Mouse (Mus musculus) spleen, postnatal 36 days (tissue): ENCODE results near the gene Pipox.

Source experiments
- DNase-seq, 2 experiments: peaks; one replicate each; pipeline ENCODE4 v3.0.0; 2022; ENCODE audit warnings: low spot score in 2 of 2, mixed read lengths in 1 of 2

Pipox gene

DNA sequence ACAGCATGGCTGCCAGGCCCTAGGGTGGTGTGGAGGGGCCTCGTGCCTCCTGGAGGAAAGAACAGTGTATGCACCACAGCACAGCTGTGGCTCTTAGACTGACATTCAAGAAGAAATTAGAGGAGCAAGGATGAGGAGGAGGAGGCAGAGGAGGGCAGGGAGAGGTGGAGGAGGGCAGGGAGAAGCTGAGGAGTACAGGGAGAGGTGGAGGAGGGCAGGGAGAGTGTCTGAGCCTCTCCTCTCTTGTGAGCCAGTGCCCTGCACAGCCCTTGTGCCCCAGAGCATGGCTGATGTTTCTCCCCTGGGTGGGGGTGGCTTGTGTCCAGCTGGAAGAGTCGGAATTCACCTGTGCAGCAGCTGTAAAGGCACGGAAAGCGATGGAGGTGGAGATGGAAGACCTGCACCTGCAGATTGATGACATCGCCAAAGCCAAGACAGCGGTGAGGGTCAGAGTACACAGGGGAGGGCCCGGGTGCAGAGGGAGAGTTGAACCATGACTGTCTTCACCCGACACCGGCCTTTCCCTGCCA lies 46.2 kb downstream of the Pipox start:
- no peak for DNase-seq

DNA sequence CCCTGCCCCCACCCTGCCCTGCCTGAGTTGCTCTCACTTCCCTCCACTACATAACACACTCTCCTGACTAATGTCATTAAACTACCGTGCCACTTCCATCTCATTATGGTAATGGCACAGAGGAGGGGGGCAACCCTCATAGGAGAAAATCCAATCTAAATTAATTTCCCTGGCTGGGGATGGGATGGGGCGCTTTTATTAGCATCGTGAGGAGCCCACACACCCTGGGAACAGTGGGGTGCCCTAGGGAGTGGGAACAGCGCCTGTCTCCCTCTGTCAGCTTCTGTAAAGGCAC lies 50.0 kb downstream of the Pipox start:
- no peak for DNase-seq

DNA sequence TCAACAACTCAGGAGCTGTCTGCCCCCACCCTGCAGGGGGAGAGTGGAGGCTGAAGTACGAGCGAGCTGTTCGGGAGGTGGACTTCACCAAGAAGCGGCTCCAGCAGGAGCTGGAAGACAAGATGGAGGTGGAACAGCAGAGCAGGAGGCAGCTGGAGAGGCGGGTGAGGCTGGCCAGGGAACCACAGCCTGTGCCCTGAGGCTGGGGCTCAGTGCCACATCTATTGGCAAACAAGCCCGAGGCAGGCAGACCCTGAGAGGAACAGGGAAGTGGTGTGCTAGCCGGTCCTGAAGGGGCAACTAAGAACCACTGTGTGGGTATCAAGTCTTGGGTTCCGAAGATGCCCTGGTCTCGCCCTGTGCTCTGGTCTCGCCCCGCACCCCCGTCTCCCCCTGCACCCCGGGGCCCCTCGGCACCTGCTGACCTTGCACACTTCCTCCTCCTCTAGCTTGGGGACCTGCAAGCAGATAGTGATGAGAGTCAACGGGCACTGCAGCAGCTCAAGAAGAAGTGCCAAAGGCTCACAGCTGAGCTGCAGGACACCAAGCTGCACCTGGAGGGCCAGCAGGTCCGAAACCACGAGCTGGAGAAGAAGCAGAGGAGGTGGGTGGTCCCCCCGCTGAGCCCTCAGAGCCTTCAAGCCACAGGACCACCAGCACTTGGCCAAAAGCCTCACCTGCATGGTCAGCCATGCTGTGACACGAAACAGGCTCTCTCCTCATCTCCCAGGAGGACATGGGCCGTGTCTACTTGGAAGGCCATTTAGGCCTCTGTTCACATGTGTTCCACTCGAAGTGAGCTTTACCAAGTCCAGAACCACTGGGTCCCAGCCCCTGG lies 50.6 kb downstream of the Pipox start:
- no peak for DNase-seq

DNA sequence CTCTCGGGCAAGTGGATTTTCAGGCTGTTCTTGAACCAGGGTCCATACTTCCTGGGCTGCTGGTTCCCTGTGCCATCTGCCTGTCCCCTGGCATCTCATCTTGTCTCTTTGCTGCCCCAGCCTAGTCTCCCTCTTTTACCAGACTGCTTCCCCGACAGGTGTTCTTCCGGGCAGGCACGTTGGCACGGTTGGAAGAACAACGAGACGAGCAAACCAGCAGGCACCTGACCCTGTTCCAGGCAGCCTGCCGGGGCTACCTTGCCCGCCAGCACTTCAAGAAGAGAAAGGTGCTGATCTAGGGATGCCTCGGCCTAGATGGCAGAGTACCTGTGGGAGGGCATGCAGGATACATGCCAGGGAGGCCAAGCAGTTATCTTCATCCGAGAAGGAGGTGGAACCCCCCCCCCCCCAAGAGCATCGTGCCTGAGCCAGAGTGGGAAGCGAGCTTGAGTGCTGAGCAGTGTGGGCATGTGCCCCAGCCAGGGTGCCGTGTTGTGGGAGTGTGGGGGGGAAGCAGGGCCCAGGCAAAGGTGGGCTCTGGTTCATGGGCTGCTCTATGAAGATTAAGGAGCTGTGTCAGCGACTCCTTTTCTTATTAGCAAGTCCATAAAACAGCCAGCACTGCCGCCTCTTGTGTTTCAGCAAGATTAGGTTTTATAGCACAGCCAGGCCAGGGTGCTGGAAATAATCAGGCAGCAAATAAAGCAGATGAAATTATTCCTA lies 53.2 kb downstream of the Pipox start:
- DNase-seq, result no peak

DNA sequence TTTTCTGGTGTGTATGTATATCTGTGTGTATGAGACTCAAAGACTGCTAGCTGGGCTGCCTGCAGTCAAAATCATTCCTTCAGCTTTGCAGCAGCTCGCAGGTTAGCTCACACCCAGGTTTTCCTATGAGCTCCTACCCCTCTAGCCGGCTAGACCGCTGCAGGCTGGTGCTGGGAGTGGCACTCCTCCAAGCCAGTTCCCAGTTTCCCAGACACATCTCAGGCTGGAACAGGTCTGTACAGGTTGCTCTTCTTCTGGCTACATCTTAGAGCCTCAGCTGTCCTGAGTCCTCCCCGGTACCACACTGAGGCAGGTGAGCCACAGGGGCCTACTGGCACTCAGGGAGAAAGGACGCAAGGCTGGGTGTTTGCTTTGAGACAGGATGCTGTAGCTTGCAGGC lies 56.0 kb downstream of the Pipox start:
- DNase-seq, result no peak

DNA sequence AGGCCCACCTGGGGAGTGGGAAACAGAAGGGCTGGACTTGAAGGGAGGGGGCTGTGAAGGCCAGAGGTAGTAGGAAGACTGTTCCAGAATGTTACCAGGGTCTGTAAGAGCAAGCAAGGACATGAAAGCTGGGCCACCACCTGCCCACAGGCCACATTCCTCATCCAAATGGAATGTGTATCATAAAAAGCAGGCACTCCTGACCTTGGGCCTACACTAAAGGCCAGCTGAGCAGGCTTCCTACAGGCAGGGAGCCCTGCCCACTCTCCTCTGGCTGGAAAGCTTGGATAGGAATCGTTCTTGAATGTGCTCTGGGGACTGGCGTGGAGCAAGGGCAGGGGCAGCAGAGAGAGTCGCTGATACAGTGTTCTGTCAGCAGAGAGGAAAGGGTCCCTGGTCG lies 57.1 kb downstream of the Pipox start:
- no peak for DNase-seq

DNA sequence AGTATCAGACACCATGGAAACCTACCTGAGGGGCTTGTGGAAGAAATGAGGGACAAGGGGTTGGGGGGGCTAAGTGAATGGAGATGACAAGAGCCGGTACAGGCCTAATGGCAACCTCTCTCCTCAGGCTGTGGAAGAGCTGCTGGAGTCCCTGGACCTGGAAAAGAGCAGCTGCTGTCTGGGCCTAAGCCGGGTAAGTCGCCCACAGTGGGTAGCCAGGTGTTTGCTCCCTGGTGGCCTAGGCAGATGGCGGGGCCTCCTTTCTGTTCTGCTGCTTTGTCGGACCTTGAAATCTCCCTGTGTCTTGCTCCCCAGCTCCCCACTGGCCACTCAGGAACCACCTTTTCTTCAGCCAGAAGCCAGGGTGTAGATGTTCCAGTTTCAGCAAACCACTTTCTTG lies 57.6 kb downstream of the Pipox start:
- no peak for DNase-seq

DNA sequence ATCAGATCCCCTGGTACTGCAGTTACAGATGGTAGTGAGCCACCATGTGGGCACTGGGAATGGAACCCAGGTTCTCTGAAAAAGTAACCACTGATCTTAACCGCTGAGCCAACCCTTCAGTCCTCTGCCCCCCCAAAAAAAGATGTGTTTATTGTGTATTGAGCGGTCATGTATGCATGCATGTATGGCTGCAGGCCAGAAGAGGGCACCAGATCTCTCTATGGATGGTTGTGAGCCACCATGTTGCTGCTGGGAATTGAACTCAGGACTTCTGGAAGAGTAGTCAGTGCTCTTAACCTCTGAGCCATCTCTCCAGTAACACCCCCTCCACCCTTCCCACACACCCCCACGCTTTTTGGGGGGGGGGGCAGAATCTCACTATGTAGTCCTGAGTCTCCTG lies 58.8 kb downstream of the Pipox start:
- no peak for DNase-seq

DNA sequence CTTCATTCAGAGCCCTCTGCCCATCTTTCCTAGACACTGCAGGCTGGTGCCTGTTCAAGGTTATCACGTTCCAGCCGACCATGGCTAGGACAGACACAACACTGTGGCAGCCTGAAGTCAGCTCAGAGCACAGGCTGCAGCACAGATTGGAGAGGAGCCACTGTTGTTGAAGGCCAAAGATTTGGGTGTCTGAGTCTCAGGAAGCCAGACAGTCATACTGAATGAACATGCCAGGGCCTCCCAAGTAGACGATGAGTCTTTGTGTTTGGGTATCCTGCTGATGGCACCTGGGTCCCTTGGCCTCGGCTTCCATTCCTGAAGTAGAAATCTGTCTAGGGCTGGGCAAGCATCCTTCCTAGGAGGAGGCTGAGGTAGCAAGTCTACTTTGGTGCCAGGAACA lies 61.4 kb downstream of the Pipox start:
- no peak for DNase-seq

DNA sequence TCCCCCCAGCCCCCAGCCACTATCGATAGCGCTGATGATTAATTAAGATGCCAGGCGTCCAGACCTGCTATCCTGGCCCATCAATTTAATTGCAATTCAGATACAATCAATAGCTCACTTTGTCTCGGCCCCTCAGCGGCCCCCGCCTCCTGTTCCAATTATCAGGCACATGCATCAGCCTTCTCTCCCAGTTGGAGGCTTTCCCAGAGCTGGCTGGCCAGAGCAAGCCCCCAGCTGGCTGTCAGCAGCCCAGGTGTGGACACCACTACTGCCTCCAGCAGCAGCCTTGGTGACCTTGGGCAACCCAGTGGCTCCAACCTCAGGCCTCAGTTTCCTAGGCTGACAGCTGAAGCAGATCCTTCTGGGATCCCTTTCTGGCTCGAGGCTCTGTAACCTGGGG lies 63.0 kb downstream of the Pipox start:
- DNase-seq, result no peak
